Mouse (Mus musculus): ENCODE measurements around the gene Plce1. TPM values are rescaled to one million over a fixed set of nuclear protein-coding genes. Genes with fewer than 3 reads are reported as not detected.

Plce1 gene
- polyA plus RNA-seq, 1 experiment from 2014 or later, result 9.2 TPM

GRCm38 (mm10) chr19:38766306-38766705 is 285.4 kb downstream of the Plce1 start:
- no peaks in the 10 kb centered on the region for H3K36me3 ChIP-seq (ENCODE audit: control insufficient read depth, insufficient read depth, low read length)
- no peak overlapping the region for H3K4me3 ChIP-seq (ENCODE audit: low read depth, low read length)
- H3K9ac ChIP-seq (replicated peaks; ENCODE audit: low read depth, low read length), result no peak overlapping the region
- WGBS, result 50% methylated on average over 2 of the region's 2 CpGs
- no peaks in the 10 kb centered on the region for H3K9me3 ChIP-seq (ENCODE audit: control insufficient read depth, low read depth, low read length)
- H3K27me3 ChIP-seq (ENCODE audit: control insufficient read depth, insufficient read depth, low read length), result no peaks in the 10 kb centered on the region
- H3K4me1 ChIP-seq (ENCODE audit: control insufficient read depth, insufficient read depth, low read length), result no peaks in the 10 kb centered on the region
- H3K4me2 ChIP-seq (replicated peaks; ENCODE audit: low read depth, low read length), result no peak overlapping the region
- H3K27ac ChIP-seq (ENCODE audit: low read length), result no peak overlapping the region
- no peak for ATAC-seq (ENCODE audit: insufficient number of reproducible peaks, insufficient read depth, low FRiP score, low read depth)

GRCm38 (mm10) chr19:38775548-38775947 is 294.6 kb downstream of the Plce1 start:
- Histone ChIP-seq H3K27me3 (ENCODE audit: control insufficient read depth, insufficient read depth, low read length) (no peaks in the 10 kb centered on the region), H3K9me3 (ENCODE audit: control insufficient read depth, low read depth, low read length) (no peaks in the 10 kb centered on the region), H3K4me1 (ENCODE audit: control insufficient read depth, insufficient read depth, low read length) (no peaks in the 10 kb centered on the region), H3K9ac (replicated peaks; ENCODE audit: low read depth, low read length) (no peak overlapping the region), H3K4me2 (replicated peaks; ENCODE audit: low read depth, low read length) (no peak overlapping the region), H3K36me3 (ENCODE audit: control insufficient read depth, insufficient read depth, low read length) (no peaks in the 10 kb centered on the region), H3K27ac (ENCODE audit: low read length) (no peak overlapping the region), H3K4me3 (ENCODE audit: low read depth, low read length) (no peak overlapping the region)
- 50% methylated on average over 4 of the region's 4 CpGs for WGBS
- ATAC-seq (ENCODE audit: insufficient number of reproducible peaks, insufficient read depth, low FRiP score, low read depth), result no peak

GRCm38 (mm10) chr19:38778805-38779204 is 297.9 kb downstream of the Plce1 start:
- ATAC-seq (ENCODE audit: insufficient number of reproducible peaks, insufficient read depth, low FRiP score, low read depth), result no peak
- Histone ChIP-seq H3K9ac (replicated peaks; ENCODE audit: low read depth, low read length) (no peak overlapping the region), H3K4me3 (ENCODE audit: low read depth, low read length) (no peak overlapping the region), H3K4me1 (ENCODE audit: control insufficient read depth, insufficient read depth, low read length) (no peaks in the 10 kb centered on the region), H3K27ac (ENCODE audit: low read length) (no peak overlapping the region), H3K27me3 (ENCODE audit: control insufficient read depth, insufficient read depth, low read length) (no peaks in the 10 kb centered on the region), H3K4me2 (replicated peaks; ENCODE audit: low read depth, low read length) (no peak overlapping the region), H3K36me3 (ENCODE audit: control insufficient read depth, insufficient read depth, low read length) (peaks cover 3% of the 10 kb centered on the region; the same call in 1 of the 2 replicates), H3K9me3 (ENCODE audit: control insufficient read depth, low read depth, low read length) (no peaks in the 10 kb centered on the region)
- 58% methylated on average over 2 of the region's 2 CpGs for WGBS

- no peak overlapping the region for H3K4me3 ChIP-seq (ENCODE audit: low read depth, low read length)
- no peak overlapping the region for H3K9ac ChIP-seq (replicated peaks; ENCODE audit: low read depth, low read length)
- no peaks in the 10 kb centered on the region for H3K27me3 ChIP-seq (ENCODE audit: control insufficient read depth, insufficient read depth, low read length)
- no peaks in the 10 kb centered on the region for H3K4me1 ChIP-seq (ENCODE audit: control insufficient read depth, insufficient read depth, low read length)
- H3K27ac ChIP-seq (ENCODE audit: low read length), result no peak overlapping the region
- WGBS, result 84% methylated on average over 9 of the region's 9 CpGs
- peaks cover 10% of the 10 kb centered on the region for H3K36me3 ChIP-seq (ENCODE audit: control insufficient read depth, insufficient read depth, low read length)
- H3K4me2 ChIP-seq (replicated peaks; ENCODE audit: low read depth, low read length), result no peak overlapping the region
- ATAC-seq (ENCODE audit: insufficient number of reproducible peaks, insufficient read depth, low FRiP score, low read depth), result no peak
- no peaks in the 10 kb centered on the region for H3K9me3 ChIP-seq (ENCODE audit: control insufficient read depth, low read depth, low read length)
Observed at GRCm38 (mm10) chr19:38783542-38783941, 302.6 kb downstream of the Plce1 start.

- H3K36me3 ChIP-seq (ENCODE audit: control insufficient read depth, insufficient read depth, low read length), result peaks cover 35% of the 10 kb centered on the region
- no peak for ATAC-seq (ENCODE audit: insufficient number of reproducible peaks, insufficient read depth, low FRiP score, low read depth)
Observed at GRCm38 (mm10) chr19:38787756-38788155, 306.8 kb downstream of the Plce1 start.

GRCm38 (mm10) chr19:38793563-38794045 is 312.7 kb downstream of the Plce1 start:
- Histone ChIP-seq H3K27ac (ENCODE audit: low read length) (no peak overlapping the region), H3K9ac (replicated peaks; ENCODE audit: low read depth, low read length) (no peak overlapping the region), H3K4me2 (replicated peaks; ENCODE audit: low read depth, low read length) (no peak overlapping the region), H3K36me3 (ENCODE audit: control insufficient read depth, insufficient read depth, low read length) (peaks cover 65% of the 10 kb centered on the region), H3K27me3 (ENCODE audit: control insufficient read depth, insufficient read depth, low read length) (no peaks in the 10 kb centered on the region), H3K4me3 (ENCODE audit: low read depth, low read length) (no peak overlapping the region), H3K4me1 (ENCODE audit: control insufficient read depth, insufficient read depth, low read length) (no peaks in the 10 kb centered on the region), H3K9me3 (ENCODE audit: control insufficient read depth, low read depth, low read length) (no peaks in the 10 kb centered on the region)
- WGBS, result 95% methylated on average over 7 of the region's 7 CpGs
- no peak for ATAC-seq (ENCODE audit: insufficient number of reproducible peaks, insufficient read depth, low FRiP score, low read depth)

More at GRCm38 (mm10) chr19:38787756-38788155, 306.8 kb downstream of the Plce1 start:
- Histone ChIP-seq H3K27ac (ENCODE audit: low read length) (no peak overlapping the region), H3K4me3 (ENCODE audit: low read depth, low read length) (no peak overlapping the region), H3K4me1 (ENCODE audit: control insufficient read depth, insufficient read depth, low read length) (no peaks in the 10 kb centered on the region), H3K9me3 (ENCODE audit: control insufficient read depth, low read depth, low read length) (no peaks in the 10 kb centered on the region), H3K9ac (replicated peaks; ENCODE audit: low read depth, low read length) (no peak overlapping the region), H3K4me2 (replicated peaks; ENCODE audit: low read depth, low read length) (no peak overlapping the region), H3K27me3 (ENCODE audit: control insufficient read depth, insufficient read depth, low read length) (no peaks in the 10 kb centered on the region)
- WGBS, result 93% methylated on average over 6 of the region's 6 CpGs

GRCm38 (mm10) chr19:38796546-38796945 is 315.6 kb downstream of the Plce1 start:
- ATAC-seq (ENCODE audit: insufficient number of reproducible peaks, insufficient read depth, low FRiP score, low read depth), result no peak
- no peak overlapping the region for H3K9ac ChIP-seq (replicated peaks; ENCODE audit: low read depth, low read length)
- no peak overlapping the region for H3K4me3 ChIP-seq (ENCODE audit: low read depth, low read length)
- no peak overlapping the region for H3K4me2 ChIP-seq (replicated peaks; ENCODE audit: low read depth, low read length)
- 75% methylated on average over 5 of the region's 5 CpGs for WGBS
- H3K36me3 ChIP-seq (ENCODE audit: control insufficient read depth, insufficient read depth, low read length), result peaks cover 47% of the 10 kb centered on the region
- no peak overlapping the region for H3K27ac ChIP-seq (ENCODE audit: low read length)
- H3K9me3 ChIP-seq (ENCODE audit: control insufficient read depth, low read depth, low read length), result no peaks in the 10 kb centered on the region
- no peaks in the 10 kb centered on the region for H3K4me1 ChIP-seq (ENCODE audit: control insufficient read depth, insufficient read depth, low read length)
- no peaks in the 10 kb centered on the region for H3K27me3 ChIP-seq (ENCODE audit: control insufficient read depth, insufficient read depth, low read length)

GRCm38 (mm10) chr19:38798291-38798690 is 317.4 kb downstream of the Plce1 start:
- Histone ChIP-seq H3K27me3 (ENCODE audit: control insufficient read depth, insufficient read depth, low read length) (no peaks in the 10 kb centered on the region), H3K27ac (ENCODE audit: low read length) (no peak overlapping the region), H3K9me3 (ENCODE audit: control insufficient read depth, low read depth, low read length) (no peaks in the 10 kb centered on the region), H3K4me2 (replicated peaks; ENCODE audit: low read depth, low read length) (no peak overlapping the region), H3K4me3 (ENCODE audit: low read depth, low read length) (no peak overlapping the region), H3K9ac (replicated peaks; ENCODE audit: low read depth, low read length) (no peak overlapping the region), H3K4me1 (ENCODE audit: control insufficient read depth, insufficient read depth, low read length) (no peaks in the 10 kb centered on the region), H3K36me3 (ENCODE audit: control insufficient read depth, insufficient read depth, low read length) (peaks cover 47% of the 10 kb centered on the region)
- ATAC-seq (ENCODE audit: insufficient number of reproducible peaks, insufficient read depth, low FRiP score, low read depth), result no peak
- 93% methylated on average over 1 of the region's 1 CpGs for WGBS

GRCm38 (mm10) chr19:38798801-38799200 is 317.9 kb downstream of the Plce1 start:
- Histone ChIP-seq H3K9me3 (ENCODE audit: control insufficient read depth, low read depth, low read length) (no peaks in the 10 kb centered on the region), H3K27me3 (ENCODE audit: control insufficient read depth, insufficient read depth, low read length) (no peaks in the 10 kb centered on the region), H3K4me2 (replicated peaks; ENCODE audit: low read depth, low read length) (no peak overlapping the region), H3K4me1 (ENCODE audit: control insufficient read depth, insufficient read depth, low read length) (no peaks in the 10 kb centered on the region), H3K4me3 (ENCODE audit: low read depth, low read length) (no peak overlapping the region), H3K27ac (ENCODE audit: low read length) (no peak overlapping the region), H3K9ac (replicated peaks; ENCODE audit: low read depth, low read length) (no peak overlapping the region), H3K36me3 (ENCODE audit: control insufficient read depth, insufficient read depth, low read length) (peaks cover 46% of the 10 kb centered on the region)
- 86% methylated on average over 6 of the region's 6 CpGs for WGBS
- no peak for ATAC-seq (ENCODE audit: insufficient number of reproducible peaks, insufficient read depth, low FRiP score, low read depth)

Measured in stomach, embryonic 14.5 days (tissue).